Mouse (Mus musculus): ENCODE measurements around the gene Gemin6.

- no peak for TF ChIP-seq POLR2A (IDR thresholded peaks at IDR 0.05; ENCODE audit: low read depth, low read length)
- no peak for TF ChIP-seq CTCF (IDR thresholded peaks at IDR 0.05; ENCODE audit: borderline replicate concordance, insufficient read depth, low read length)
These were observed 412 bp upstream of the Gemin6 start for GRCm38 (mm10) chr17:80223829-80224228.
